Mouse (Mus musculus) olfactory bulb, adult 2 months (tissue): ENCODE measurements at regions not wholly inside any gene's neighbourhood (a gene's known extent, or its start where the extent isn't known, plus 50 kb on each side); places are given as distances from the start of the nearest gene placed in this dataset.

Source experiments
- CTCF ChIP-seq: fragments of 200-500 bp; IDR thresholded peaks from 2 replicates; pipeline ENCODE4 v1.5.1; 2012; ENCODE audit warnings: low read depth, mild to moderate bottlenecking, low read length, moderate library complexity; ENCODE audit not compliant: insufficient read depth
- POLR2A ChIP-seq: fragments of 200-500 bp; IDR thresholded peaks from 2 replicates; pipeline ENCODE4 v1.6.1; 2012; ENCODE audit warnings: mild to moderate bottlenecking, low read depth, low read length, moderate library complexity; ENCODE audit not compliant: insufficient read depth

GRCm38 (mm10) chr7:115147352-115147977, 404.0 kb downstream of the Insc start:
- TF ChIP-seq CTCF (no peak), POLR2A (no peak)
